Mouse (Mus musculus) spleen, adult 10 weeks (tissue): ENCODE measurements around the gene Cst9. TPM values are rescaled to one million over a fixed set of nuclear protein-coding genes. Genes with fewer than 3 reads are reported as not detected.

Experiments used
- polyA plus RNA-seq: library from polyadenylated mRNA; stranded (reverse); fragments of 350-450 nt; fragmentation: Illumina TruSeq; extraction: RNeasy Lipid Tissue Mini Kit (QIAGEN cat#74804); gene quantifications from one replicate; pipeline ENCODE4 v1.2.3, GENCODE M21; 2015; ENCODE audit warnings: low replicate concordance; ENCODE audit not compliant: insufficient read depth

Gene Cst9
- not detected for polyA plus RNA-seq

DNA sequence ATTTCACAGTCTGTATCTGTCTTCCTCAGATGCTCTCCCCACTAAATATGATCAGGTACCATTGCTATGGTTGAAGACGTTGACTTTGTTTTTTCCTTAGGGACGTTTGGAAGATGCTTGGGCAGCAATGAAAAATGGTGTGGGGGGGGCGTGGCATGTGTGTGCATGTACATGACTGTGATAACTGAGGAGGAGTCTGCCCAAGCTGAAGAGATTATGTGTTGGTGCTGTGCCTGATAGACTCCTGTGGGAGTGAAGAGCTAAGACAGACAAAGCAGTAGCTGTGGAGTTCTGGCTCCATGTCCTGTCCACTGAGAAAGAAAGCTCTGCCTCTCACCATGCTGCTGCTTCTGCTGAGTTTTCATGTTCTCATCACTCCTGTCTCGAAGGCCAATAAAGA lies at the start of gene Cst9:
Gene Cst9 (plus strand): TSS at position 236 of the 400 bp plus-strand sequence.

GRCm38 (mm10) chr2:148789142-148789541 lies 45.8 kb upstream of the Cst9 start, which contains the start of gene Cst12:
Cst12 (plus strand) TSS chr2:148789361.

DNA sequence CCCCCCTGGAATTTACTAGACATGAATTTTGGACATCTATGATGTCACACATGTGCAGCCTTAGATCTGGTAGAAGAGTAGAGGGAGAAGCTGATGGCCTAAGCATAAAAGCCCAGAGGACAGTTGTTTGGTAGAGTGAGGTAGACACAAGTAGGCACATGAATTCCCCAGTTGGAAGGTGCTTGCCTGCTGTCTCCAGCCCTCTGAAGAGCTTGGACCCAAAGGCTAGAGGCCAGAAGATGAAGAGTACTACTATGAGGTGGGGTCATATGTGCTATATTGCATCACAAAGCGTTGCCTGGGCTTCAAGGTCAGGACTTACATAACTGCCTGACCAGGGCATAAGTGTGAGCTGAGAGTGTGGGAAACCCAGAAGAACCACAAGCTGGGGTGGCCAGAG lies 36.5 kb upstream of the Cst9 start, which contains the start of gene Cst8:
Gene Cst8 (plus strand): TSS at position 301 of the 400 bp plus-strand sequence.

GRCm38 (mm10) chr2:148819909-148820308 lies 15.0 kb upstream of the Cst9 start, which contains the start of gene Cst13:
Cst13 (plus strand) TSS chr2:148820081.

GRCm38 (mm10) chr2:148864966-148865365 lies 30.0 kb downstream of the Cst9 start, which contains the start of gene 9230104L09Rik:
9230104L09Rik (minus strand) TSS chr2:148865038.

GRCm38 (mm10) chr2:148875335-148875811 lies 40.4 kb downstream of the Cst9 start, which contains the start of gene Cst3:
Cst3 (minus strand) TSS chr2:148875692.

Other genes starting within 250 kb of the Cst9 start
- 25.6 TPM for gene Nxt1, start 162.5 kb upstream of the Cst9 start, polyA plus RNA-seq
- 17.3 TPM for gene Gzf1, start 154.1 kb upstream of the Cst9 start, polyA plus RNA-seq
- gene Napb, start 102.7 kb upstream of the Cst9 start, polyA plus RNA-seq, result 0.97 TPM
- not detected for gene Cstl1, start 84.8 kb upstream of the Cst9 start, polyA plus RNA-seq
- gene Cst11, start 63.6 kb upstream of the Cst9 start, polyA plus RNA-seq, result not detected
- gene 8030411F24Rik, start 53.1 kb upstream of the Cst9 start, polyA plus RNA-seq, result not detected
- gene Cst12, start 45.8 kb upstream of the Cst9 start, polyA plus RNA-seq, result not detected
- not detected for gene Cst8, start 36.4 kb upstream of the Cst9 start, polyA plus RNA-seq
- gene Cst13, start 15.1 kb upstream of the Cst9 start, polyA plus RNA-seq, result not detected
- not detected for gene 9230104L09Rik, start 29.9 kb downstream of the Cst9 start, polyA plus RNA-seq
- 519 TPM for gene Cst3, start 40.5 kb downstream of the Cst9 start, polyA plus RNA-seq
- gene Gm1330, start 168.1 kb downstream of the Cst9 start, polyA plus RNA-seq, result not detected
- not detected for gene Gm10750, start 182.1 kb downstream of the Cst9 start, polyA plus RNA-seq